Mouse (Mus musculus): ENCODE results near the gene Foxn2. TPM values are rescaled to one million over a fixed set of nuclear protein-coding genes. Genes with fewer than 3 reads are reported as not detected.
"Not testable (repeated sequence)": the region's sequence is repeated elsewhere in the genome, so short reads cannot be mapped to it uniquely, and the experiment has no call there.

Foxn2 gene
- polyA plus RNA-seq, 1 experiment = 30.1 TPM

- no peak for TF ChIP-seq POLR2A (IDR thresholded peaks at IDR 0.05; ENCODE audit: borderline replicate concordance, low read depth, low read length)
- no peak for TF ChIP-seq CTCF (IDR thresholded peaks at IDR 0.05; ENCODE audit: low read depth, low read length)
- peaks cover 10% of the 10 kb centered on the region for H3K4me1 ChIP-seq (ENCODE audit: control insufficient read depth, insufficient read depth, low read length)
- no peak overlapping the region for H3K27ac ChIP-seq (ENCODE audit: insufficient read depth, low read depth, low read length)
- H3K4me3 ChIP-seq (ENCODE audit: insufficient read depth, low read length) = no peak overlapping the region
Observed at GRCm38 (mm10) chr17:88466591-88466990, 26.1 kb downstream of the Foxn2 start.

DNA sequence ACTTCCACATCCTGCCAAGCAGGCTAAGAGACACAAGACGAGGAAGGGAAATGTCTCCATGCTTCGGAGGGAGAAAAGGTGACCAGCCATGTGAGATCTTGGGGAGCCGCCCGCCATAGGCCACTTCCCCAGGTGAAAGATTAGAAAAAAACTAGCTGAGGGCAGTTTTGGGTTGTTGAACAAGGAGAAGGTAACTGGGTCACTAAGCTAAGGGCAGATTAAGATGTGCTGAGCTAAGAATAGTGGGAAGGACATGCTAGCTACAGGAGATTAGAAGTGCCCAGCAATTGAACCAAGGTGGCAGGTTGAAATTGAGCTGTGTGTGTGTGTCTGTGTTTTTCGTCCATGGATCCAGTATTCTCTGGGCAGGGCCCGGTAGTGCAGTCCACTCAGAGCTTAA lies 27.2 kb downstream of the Foxn2 start:
- Histone ChIP-seq H3K4me3 (ENCODE audit: insufficient read depth, low read length) (no peak overlapping the region), H3K27ac (ENCODE audit: insufficient read depth, low read depth, low read length) (no peak overlapping the region), H3K4me1 (ENCODE audit: control insufficient read depth, insufficient read depth, low read length) (peaks cover 8% of the 10 kb centered on the region)
- TF ChIP-seq CTCF (IDR thresholded peaks at IDR 0.05; ENCODE audit: low read depth, low read length) = no peak

DNA sequence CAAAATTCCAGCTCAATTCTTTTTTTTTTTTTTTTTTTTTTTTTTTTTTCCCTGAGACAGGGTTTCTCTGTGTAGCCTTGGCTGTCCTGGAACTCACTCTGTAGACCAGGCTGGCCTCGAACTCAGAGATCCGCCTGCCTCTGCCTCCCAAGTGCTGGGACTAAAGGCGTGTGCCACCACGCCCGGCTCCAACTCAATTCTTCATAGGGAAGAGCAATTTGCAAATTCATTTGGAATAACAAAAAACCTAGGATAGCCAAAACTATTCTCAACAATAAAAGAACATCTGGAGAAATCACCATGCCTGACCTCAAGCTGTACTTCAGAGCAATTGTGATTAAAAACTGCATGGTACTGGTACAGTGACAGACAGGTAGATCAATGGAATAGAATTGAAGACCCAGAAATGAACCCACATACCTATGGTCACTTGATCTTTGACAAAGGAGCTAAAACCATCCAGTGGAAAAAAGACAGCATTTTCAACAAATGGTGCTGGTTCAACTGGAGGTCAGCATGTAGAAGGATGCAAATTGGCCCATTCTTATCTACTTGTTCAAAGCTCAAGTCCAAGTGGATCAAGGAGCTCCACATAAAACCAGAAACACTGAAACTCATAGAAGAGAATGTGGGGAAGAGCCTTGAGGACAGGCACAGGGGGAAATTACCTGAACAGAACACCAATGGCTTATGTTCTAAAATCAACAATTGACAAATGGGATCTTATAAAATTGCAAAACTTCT lies 28.3 kb downstream of the Foxn2 start:
- not testable (repeated sequence) for H3K4me3 ChIP-seq (ENCODE audit: insufficient read depth, low read length); H3K4me1 ChIP-seq (ENCODE audit: control insufficient read depth, insufficient read depth, low read length); H3K27ac ChIP-seq (ENCODE audit: insufficient read depth, low read depth, low read length)

GRCm38 (mm10) chr17:88473766-88474165 lies 33.3 kb downstream of the Foxn2 start:
- H3K4me3 ChIP-seq (ENCODE audit: insufficient read depth, low read length) = no peak overlapping the region
- TF ChIP-seq CTCF (IDR thresholded peaks at IDR 0.05; ENCODE audit: low read depth, low read length) (no peak), POLR2A (IDR thresholded peaks at IDR 0.05; ENCODE audit: borderline replicate concordance, low read depth, low read length) (no peak)
- peaks cover 5% of the 10 kb centered on the region; the same call in 1 of the 2 replicates for H3K4me1 ChIP-seq (ENCODE audit: control insufficient read depth, insufficient read depth, low read length)
- H3K27ac ChIP-seq (ENCODE audit: insufficient read depth, low read depth, low read length) = no peak overlapping the region

DNA sequence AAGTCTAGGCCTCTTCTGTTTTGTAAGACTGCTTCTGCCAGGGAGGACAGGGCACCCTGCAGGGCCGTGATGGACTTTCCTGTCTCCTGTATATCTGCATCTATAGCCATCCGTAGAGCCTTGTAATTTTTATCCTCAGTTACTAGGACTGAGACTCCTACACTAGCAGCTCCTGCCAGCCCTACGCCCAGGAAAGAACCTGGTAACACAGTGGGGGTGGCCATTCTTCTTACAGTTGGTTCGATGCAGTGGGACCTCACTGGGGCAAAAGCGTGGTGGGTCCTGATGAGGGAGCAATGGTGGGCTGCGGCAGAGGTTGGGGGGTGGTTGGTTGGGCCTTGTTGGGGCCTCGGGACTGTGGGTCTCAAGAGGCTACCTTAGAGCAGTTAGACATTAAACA lies 36.7 kb downstream of the Foxn2 start:
- Histone ChIP-seq H3K27ac (ENCODE audit: insufficient read depth, low read depth, low read length) (no peak overlapping the region), H3K4me1 (ENCODE audit: control insufficient read depth, insufficient read depth, low read length) (peaks cover 5% of the 10 kb centered on the region; the same call in 1 of the 2 replicates), H3K4me3 (ENCODE audit: insufficient read depth, low read length) (no peak overlapping the region)
- TF ChIP-seq POLR2A (IDR thresholded peaks at IDR 0.05; ENCODE audit: borderline replicate concordance, low read depth, low read length) = no peak
- TF ChIP-seq CTCF (IDR thresholded peaks at IDR 0.05; ENCODE audit: low read depth, low read length) = no peak

GRCm38 (mm10) chr17:88477699-88478098 lies 37.2 kb downstream of the Foxn2 start:
- Histone ChIP-seq H3K27ac (ENCODE audit: insufficient read depth, low read depth, low read length) (no peak overlapping the region), H3K4me3 (ENCODE audit: insufficient read depth, low read length) (no peak overlapping the region), H3K4me1 (ENCODE audit: control insufficient read depth, insufficient read depth, low read length) (peaks cover 5% of the 10 kb centered on the region; the same call in 1 of the 2 replicates)
- TF ChIP-seq CTCF (IDR thresholded peaks at IDR 0.05; ENCODE audit: low read depth, low read length) = no peak
- no peak for TF ChIP-seq POLR2A (IDR thresholded peaks at IDR 0.05; ENCODE audit: borderline replicate concordance, low read depth, low read length)

- TF ChIP-seq POLR2A (IDR thresholded peaks at IDR 0.05; ENCODE audit: borderline replicate concordance, low read depth, low read length) = no peak
- no peak for TF ChIP-seq CTCF (IDR thresholded peaks at IDR 0.05; ENCODE audit: low read depth, low read length)
Observed at GRCm38 (mm10) chr17:88479040-88479439, 38.5 kb downstream of the Foxn2 start.

DNA sequence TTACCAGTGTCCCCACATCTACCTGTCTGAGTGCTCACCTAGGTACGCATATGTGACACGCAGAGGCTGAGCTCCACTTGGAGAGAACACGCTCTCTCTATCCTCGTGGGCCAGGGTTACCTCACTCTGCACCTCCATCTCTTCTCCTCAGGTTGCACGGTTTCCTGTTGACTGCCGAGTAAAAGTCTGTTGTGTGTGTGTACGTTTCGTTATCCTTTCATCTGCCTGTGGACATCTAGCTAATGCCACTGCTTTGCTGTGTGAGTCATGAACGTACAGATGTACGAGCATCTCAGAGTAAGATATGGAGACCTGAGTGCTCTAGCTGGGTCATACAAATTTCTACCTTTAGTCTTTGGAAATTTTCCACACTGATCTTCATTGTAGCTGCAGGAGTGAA lies 39.9 kb downstream of the Foxn2 start:
- TF ChIP-seq CTCF (IDR thresholded peaks at IDR 0.05; ENCODE audit: low read depth, low read length) (no peak), POLR2A (IDR thresholded peaks at IDR 0.05; ENCODE audit: borderline replicate concordance, low read depth, low read length) (no peak)
- peaks cover 3% of the 10 kb centered on the region; the same call in 1 of the 2 replicates for H3K4me1 ChIP-seq (ENCODE audit: control insufficient read depth, insufficient read depth, low read length)
- no peak overlapping the region for H3K4me3 ChIP-seq (ENCODE audit: insufficient read depth, low read length)
- H3K27ac ChIP-seq (ENCODE audit: insufficient read depth, low read depth, low read length) = no peak overlapping the region

More at GRCm38 (mm10) chr17:88479040-88479439, 38.5 kb downstream of the Foxn2 start:
- H3K27ac ChIP-seq (ENCODE audit: insufficient read depth, low read depth, low read length) = no peak overlapping the region
- H3K4me1 ChIP-seq (ENCODE audit: control insufficient read depth, insufficient read depth, low read length) = peaks cover 5% of the 10 kb centered on the region; the same call in 1 of the 2 replicates
- H3K4me3 ChIP-seq (ENCODE audit: insufficient read depth, low read length) = no peak overlapping the region

- no peak overlapping the region for H3K4me3 ChIP-seq (ENCODE audit: insufficient read depth, low read length)
- TF ChIP-seq CTCF (IDR thresholded peaks at IDR 0.05; ENCODE audit: low read depth, low read length) (no peak), POLR2A (IDR thresholded peaks at IDR 0.05; ENCODE audit: borderline replicate concordance, low read depth, low read length) (no peak)
- no peak overlapping the region for H3K27ac ChIP-seq (ENCODE audit: insufficient read depth, low read depth, low read length)
- H3K4me1 ChIP-seq (ENCODE audit: control insufficient read depth, insufficient read depth, low read length) = peaks cover 3% of the 10 kb centered on the region; the same call in 1 of the 2 replicates
Observed at GRCm38 (mm10) chr17:88481062-88481461, 40.6 kb downstream of the Foxn2 start.

- TF ChIP-seq POLR2A (IDR thresholded peaks at IDR 0.05; ENCODE audit: borderline replicate concordance, low read depth, low read length) = no peak
- TF ChIP-seq CTCF (IDR thresholded peaks at IDR 0.05; ENCODE audit: low read depth, low read length) = no peak
- Histone ChIP-seq H3K4me1 (ENCODE audit: control insufficient read depth, insufficient read depth, low read length) (peaks cover 3% of the 10 kb centered on the region; the same call in 1 of the 2 replicates), H3K27ac (ENCODE audit: insufficient read depth, low read depth, low read length) (no peak overlapping the region), H3K4me3 (ENCODE audit: insufficient read depth, low read length) (no peak overlapping the region)
Observed at GRCm38 (mm10) chr17:88481587-88481986, 41.1 kb downstream of the Foxn2 start.

Data from bone marrow macrophage, adult 2 months (primary cell).